Mouse (Mus musculus) mesoderm, embryonic 11.5 days (tissue): Measurements from ENCODE around the gene Ly6g6c.

Source experiments
- DNase-seq: peaks from one replicate; pipeline ENCODE4 v3.0.0-alpha.2; 2012; ENCODE audit warnings: low read depth, low spot score

Gene Ly6g6c

DNA sequence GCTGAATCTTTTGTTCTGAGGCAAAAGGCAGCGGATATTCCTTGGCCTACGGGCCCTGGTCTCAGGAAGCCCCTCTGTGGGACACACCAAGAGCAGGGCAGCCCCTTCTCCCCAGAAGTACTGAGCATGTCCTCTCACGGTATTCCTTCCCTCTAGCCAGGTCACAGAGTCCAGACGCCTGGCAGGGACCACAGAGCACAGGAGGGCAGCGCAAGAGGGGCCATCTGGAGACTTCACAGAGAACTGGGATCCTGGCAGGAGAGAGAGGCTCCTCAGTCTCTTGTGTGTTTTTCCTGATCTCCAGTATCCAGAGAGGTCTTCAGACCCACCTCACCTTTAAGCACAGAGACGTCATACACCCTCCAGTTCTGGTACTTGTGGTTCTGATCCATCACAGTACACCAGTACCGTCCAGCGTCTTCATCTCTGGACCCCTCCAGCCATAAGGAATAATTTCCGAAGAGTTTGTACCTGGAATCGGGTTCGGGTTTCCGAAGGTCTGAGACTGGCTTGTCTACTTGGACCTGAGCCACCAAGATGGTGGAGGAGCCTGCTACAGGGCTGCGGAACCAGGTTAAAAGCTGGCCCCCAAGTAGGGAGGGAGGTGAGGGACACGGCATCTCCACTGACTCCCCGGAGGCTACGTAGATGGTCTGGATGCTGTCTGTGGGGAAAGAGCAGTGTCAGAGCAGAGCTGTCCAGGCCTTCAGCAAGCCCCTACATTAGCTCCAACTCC, 17.8 kb downstream of the Ly6g6c start:
- no peak for DNase-seq

DNA sequence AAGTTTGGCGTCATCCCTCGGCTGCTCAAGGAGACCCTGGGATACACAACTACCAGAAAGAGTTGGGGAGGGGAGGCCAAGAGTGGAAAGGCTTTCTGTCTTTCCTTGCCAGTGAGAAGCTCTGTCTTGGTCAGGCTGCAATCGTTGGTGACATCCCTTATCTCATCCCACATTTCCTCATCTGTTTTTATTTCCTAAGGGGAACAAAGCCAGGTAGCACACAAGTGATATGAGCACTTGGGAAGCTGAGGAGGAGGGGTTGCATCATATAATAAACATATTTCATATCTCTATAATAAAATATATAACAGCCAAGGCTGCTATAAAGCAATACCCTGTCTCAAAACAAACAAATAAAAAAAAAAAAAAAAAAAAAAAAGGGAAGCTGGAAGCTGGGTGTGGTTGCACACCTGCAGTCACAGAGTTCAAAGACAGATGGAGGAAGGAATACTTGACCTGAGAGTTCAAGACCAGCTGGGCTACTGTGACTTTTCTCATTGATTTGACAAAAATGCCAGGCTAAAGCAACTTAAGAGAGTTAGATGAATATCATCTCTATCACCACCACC, 18.8 kb downstream of the Ly6g6c start:
- no peak for DNase-seq

DNA sequence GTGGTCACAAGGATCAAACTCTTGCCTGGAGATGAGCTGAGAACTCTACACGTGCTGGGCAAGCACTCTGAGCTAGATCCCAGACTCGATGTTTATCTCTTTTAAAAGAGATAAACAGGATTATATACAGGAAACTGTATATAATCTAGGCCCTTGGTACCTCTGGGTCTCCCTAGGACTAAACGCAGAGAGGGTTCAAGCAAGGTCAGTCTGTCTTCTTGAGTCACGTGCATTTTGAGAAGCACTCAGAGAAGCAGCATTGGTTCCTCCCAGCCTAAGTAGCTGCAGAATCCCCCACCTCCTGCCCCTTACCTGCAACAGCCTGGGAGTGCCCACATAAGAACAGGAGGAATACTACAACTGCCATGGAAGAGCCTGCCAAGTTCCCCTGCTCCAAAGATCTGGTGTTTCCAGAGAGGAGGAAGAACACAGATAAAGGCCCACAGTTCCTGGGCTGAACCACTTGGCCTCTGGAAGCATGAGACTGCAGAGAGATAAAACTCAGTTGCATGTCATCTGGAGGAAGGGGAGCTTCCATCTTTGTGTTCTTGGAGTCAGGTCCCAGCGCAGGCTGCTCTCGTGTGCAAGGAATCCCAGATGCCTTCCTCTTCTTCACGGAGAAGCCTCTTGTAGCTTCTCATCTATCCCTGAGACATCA, 20.1 kb downstream of the Ly6g6c start, which contains the start of gene Ly6g6f:
Gene Ly6g6f, minus strand, starts transcription at position 403 of the 658 bp plus-strand sequence.
- DNase-seq: no peak

DNA sequence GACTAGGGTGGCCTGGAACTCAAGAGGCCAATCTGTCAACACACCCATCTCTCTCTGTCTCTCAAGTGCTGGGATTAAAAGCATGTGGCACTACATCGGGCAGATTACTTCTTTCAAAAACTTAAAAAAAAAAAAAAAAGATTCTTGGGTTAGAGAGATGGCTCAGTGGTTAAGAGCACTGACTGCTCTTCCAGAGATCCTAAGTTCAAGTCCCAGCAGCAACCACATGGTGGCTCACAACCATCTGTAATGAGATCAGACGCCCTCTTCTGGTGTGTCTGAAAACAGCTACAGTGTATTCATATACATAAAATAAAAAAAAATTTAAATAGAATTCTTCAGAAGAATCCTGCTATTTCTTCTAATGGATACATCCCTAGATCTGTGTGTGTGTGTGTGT, 23.0 kb downstream of the Ly6g6c start:
- no peak for DNase-seq

DNA sequence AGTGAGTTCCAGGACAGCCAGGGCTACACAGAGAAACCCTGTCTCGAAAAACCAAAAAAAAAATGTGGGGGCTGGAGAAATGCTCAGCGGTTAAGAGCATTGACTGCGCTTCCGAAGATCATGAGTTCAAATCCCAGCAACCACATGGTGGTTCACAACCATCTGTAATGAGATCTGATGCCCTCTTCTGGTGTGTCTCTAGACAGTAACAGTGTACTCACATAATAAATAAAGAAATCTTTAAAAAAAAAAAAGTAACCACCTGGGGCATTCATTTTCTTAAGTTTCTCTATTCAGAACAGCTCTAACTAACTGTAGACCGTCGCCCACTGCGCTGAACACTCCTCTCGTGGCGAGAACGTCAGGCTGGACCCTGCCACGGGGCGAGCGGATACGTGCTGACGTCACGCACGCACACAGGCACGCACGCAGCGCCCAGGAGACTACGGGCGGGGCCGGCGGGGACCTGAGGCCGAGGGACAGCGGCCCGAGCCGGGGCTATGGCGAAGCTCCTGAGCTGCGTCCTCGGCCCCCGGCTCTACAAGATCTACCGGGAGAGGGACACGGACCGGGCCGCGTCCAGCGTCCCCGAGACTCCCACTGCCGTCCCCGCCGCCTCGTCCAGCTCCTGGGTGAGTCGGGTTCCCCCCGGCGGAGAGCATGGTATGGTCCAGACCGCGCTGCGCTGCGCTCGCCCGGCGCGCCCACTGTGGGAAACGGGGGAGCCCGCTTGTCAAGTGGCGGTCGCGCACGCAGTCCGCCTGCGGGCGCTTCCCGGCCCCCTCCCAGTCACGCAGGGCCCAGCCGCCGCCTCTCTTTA, 23.8 kb downstream of the Ly6g6c start, which contains the start of gene Abhd16a:
Gene Abhd16a, plus strand, starts transcription at position 439 of the 820 bp plus-strand sequence.
- DNase-seq: peak; percentile 94

DNA sequence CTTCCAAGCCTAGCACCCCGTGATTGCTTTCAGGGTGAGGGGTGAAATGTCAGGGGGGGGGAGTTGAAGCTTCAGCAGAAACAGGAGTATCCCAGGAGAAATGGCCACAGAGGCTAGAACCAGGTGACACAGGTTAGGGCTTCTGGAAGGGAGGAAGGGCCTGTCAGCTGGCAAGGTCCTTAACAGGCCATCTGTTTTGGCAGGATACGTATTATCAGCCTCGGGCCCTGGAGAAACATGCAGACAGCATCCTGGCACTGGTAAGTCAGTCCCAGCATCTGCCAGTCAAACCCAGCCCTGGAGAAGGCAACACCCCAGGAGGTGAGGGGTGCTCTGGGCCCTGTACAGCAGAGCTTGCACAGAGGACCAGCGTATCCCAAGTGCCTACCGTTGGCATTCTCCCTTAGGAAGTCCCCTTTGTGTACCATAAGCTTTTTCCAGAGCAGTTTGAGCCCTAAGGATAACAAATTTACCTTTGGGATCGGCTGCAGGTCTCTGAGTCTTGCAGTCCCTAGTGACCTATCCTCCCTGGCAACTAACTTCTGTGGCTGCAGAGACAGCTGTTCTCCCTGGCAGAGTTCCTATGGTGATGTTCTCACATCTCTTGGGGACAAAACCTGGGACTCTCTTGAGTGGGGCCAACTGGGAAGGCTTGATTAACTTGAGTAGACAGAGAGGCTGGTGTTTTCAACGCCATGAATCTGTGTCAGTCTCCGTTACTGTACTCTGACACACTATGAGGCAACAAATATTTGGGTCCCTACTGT, 25.2 kb downstream of the Ly6g6c start:
- no peak for DNase-seq

DNA sequence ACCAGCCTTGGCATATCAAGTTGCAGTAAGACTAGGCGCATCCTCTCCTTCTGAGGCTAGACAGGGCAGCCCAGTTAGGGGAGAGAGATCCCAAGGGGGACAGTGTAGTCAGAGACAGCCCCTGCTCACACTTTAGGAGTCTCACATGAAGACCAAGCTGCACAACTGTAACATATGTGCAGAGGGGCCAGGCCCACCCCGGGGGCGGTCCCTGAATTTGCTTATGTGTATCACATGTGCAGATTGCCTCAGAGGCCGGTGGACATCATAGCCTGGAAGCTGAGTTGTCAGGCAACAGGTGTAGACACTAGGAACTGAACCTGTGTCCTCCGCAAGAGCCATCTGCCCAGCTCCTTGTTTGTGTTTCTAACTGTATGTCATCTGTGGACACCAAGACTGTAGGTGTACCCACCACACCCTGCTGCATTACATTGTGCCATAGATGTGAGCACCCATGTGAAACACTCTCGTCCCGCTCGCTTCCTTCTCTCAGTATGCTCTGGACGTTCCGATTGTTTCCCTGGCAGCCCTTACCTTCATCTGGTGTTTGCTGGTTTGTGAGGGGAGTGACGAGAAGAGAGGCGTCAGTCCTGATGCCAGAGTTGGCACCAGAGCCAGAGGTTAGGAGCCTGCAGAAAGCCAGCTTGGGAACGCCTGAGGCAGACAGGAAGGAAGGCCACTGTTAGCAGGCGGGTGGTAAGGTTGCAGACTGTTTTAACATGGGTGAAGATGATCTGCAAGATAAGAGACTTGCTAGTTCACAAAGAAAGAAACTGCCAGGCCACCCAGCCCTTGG, 27.4 kb downstream of the Ly6g6c start:
- DNase-seq: no peak

DNA sequence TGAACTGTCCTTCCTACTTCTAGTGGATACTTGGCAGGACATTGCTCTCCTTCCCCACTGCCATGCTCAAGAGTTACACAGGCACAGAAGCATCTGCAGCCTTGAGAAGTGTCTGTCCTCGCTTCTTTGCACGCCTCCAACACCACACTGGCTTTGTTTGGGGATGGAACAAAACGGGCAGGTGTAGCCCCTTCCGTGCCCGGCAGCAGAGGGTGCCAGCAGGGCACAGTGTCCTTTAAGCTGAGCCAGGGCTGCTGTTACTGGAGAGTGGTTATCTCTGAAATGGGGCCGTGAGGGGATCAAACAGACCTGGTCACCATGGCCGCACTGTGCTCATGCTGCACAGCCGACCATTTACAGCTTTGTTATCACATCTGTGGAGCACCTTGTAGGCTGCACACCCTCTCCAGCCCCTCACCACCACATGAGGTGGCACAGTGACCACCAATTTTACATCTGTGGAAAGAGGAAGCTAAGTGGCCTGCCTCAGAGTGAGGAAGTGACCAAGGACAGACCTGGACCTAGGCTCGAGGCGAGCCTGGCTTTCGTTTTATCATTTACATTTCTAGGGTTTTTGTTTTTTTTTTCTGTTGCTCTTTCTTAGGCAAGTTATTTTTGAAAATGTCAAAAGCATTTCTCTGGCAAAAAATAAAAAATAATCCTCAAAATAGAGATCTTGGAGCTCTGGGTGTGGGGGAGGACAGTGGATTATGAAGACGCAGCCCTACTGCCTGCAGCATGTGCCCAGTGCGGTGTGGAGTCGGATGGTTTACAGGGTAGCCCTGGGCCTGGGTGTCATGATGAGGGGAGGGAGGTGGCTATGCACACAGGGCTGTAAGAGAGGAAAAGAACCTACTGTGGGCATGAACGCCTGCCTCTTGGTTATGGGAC, 29.5 kb downstream of the Ly6g6c start:
- DNase-seq: no peak

DNA sequence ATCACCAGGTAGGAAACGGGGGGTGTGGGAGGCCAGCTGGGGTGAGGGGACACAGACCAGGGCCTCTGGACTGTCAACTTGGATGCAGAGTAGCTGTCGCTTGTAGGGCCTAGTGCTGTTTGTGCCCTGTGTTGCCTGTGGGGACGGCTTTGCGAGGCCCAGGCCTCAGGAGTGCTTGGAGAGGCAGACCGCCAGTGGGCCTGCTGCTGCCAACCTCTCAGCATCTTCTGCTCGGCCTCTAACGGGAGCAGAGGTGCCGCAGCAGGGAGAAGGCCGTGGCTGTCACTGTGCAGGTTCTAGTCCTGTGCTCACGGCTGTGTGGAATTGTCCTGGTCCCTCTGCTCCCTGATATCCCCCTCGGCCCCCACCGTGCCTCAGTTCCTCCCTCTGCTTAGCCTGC, 31.4 kb downstream of the Ly6g6c start:
- no peak for DNase-seq

DNA sequence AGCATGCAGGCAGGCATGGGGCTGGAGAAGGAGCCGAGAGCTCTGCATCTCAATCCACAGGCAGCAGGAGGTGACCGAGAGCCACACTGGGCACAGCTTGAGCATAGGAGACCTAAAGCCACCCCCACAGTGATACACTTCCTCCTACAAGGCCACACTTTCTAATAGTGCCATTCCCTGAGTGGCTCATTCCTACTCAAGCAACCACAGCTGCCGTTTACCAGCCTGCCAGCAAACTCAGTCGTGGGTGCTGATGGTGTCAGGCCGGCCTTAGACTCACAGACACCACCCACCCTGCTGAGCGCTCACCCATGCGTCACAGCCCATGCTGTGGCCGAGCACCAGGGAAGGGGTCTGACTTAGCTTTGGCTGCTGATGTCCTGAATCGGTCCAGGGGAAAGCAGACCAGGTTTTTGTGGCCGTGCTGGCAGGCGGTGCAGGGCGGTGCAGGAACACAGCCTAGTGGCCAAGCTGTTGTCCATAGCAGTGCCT, 32.0 kb downstream of the Ly6g6c start:
- no peak for DNase-seq

DNA sequence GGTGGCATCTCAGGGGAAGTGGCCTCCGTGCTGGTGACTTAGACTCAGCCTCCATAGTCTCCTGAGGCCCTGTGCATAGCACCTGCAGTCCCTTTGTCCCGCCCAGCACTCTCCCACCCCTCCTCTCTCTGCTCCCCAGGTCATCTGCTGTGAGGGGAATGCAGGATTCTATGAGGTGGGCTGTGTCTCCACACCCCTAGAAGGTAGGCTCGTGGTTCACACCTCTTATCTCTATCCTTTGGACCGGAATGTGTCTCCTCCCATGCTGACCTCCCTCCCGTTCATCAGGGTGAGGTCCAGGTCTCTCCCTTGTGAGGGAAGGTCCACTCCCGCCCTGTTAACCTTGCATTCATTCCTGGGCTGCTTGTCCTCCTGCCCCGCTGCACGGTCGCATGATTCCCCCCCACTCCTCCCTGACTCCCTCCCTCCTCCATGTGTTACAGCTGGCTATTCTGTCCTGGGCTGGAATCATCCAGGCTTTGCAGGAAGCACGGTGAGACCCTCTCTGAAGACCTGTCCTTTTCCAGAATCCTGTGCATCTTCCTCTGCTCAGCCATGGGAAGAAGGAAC, 35.1 kb downstream of the Ly6g6c start:
- no peak for DNase-seq

DNA sequence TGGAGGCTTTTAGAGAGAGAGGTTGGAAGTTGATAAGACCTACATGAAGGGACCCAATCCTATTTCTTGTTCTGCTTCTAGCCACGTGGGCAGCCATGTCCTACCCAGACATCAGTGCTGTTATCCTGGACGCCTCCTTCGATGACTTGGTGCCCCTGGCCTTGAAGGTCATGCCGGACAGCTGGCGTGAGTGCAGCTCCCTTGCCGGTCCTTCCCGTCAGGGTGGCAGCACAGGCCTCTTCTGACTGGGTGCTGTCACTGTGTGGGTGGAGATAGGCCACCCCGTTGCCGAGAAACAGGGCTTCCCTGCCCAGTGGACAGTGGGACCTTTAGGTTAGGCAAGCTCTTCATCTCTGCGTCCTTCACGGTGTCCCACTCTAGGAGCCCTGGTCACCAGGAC, 36.0 kb downstream of the Ly6g6c start:
- DNase-seq: no peak

DNA sequence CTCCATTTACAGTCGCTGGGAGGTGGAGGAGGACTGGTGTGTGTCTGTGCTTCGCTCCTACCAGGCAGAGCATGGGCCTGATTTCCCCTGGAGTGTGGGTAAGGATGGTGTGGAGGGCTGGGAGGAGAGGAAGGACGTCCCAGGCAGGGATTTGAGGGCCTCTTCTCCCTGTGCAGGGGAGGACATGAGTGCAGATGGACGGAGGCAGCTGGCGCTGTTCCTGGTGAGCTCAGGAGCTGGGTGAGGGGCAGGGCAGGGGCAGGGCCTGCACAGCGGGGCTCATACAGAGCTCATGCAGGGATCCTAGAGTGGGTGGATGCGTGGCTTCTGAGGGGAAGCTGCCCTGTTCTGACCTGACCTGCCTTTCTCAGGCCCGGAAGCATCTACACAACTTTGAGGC, 37.1 kb downstream of the Ly6g6c start:
- DNase-seq: no peak

DNA sequence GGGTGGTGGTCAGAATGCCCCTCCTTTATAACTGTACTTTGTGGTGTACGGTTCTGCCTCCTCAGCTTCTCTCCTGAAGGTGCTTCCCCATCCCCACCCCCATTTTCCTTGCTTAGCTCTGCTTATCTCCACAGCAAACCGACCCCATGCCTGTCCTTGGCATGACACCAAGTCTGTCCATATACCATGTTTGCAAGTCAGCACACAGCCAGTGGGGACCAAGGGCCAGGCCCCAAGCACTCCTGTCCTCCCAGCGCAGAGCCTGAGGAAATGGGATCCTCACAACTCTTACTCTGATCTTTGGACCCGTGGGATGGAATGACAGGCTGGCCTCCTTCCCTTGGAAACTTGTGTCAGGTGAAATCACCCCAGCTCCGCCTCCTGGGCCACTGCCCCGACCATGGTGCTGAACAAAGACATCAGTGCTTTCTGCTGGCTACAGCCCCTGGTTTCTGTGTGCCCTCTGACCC, 38.1 kb downstream of the Ly6g6c start:
- no peak for DNase-seq

DNA sequence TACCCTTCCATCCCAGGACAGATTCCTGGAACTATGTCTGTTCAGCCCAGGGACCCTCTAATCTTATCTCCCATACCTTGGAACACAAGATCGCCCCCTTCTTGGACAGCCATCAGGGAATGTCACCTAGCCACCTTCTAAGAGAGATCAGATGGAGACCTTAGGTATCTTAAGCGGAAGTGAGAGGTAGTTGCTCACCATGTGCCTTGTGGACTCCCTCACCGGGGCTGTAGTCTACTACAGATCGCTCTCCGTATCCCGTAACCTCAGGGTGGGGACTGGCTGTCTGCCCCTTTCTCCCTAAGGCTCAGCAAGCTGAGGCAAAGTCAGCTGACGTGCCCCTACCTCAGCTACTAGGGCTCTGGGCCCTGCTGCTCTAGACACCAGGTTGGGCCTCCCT, 38.9 kb downstream of the Ly6g6c start:
- no peak for DNase-seq

DNA sequence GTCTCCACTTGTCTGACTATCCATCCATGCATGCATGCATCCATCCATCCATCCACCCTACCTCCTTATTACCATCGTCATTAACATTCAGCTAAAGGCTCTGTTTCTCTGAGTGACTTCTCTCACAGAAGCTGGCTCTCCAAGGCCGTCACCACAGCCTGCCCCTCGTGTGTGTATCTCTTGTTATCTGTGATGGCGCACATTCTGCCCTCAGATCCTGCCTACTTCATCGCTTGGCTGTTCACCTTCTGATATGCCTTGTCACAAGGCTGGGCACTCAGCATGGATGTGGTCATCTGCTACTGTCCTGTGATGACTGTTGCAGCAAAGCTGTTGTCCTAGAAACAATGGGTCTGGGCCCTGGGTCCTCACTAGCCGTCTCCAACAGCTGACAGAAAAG, 39.6 kb downstream of the Ly6g6c start:
- no peak for DNase-seq

DNA sequence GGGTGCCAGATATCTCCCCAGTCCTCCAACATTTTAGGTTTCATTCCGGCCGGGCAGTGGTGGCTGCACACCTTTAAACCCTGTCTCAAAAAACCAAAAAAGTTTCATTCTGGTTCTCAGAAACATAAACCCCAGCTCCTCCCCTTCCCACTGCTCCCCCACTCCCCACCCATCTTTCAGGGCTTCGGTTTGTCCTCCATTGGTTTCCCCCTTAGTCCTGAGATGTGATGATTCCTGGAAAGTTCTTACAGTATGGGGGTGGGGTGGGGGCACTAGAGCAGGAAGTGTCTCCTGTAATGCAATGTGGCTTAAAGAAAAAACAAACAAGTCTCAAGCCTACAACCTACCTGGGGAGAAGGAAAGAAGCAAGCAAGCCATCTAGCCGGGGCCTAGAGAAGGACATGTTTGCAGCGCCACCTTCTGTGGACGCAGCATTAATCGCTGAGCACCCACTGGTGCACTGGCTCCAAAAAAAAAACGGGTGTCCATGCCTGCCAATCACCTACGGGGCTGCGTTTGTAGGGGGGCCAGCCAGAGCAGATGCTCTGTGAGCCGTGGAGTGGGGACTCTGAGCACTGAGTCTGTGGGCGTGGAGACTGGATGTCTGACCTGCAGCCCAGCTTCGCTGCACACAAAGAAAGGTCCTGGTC, 40.7 kb downstream of the Ly6g6c start:
- DNase-seq: no peak

DNA sequence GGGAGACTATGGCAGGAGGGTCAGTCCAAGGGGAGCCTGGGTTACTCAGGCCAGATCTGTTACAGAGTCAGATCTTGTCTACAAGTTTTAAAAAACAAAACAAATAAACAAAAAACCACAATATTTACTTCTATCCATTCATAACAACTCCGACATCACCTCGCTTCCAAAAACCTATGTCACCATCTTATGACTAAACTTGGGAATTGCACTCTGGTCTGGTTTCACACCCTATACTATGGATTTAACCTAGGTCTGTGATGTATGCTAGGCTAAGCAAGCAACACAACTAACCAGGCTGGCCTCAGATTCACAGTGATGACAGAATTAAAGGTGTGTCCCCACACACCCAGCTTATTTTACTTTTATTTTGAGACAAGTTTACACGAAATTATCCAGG, 41.3 kb downstream of the Ly6g6c start:
- DNase-seq: no peak
